Mouse (Mus musculus): ENCODE measurements around the gene Med21.

- TF ChIP-seq EP300 (IDR thresholded peaks at IDR 0.05) (no peak), CTCF (IDR thresholded peaks at IDR 0.05) (no peak)
Measured at GRCm38 (mm10) chr6:146636482-146636881, 5.9 kb upstream of the Med21 start.

All from lung, postnatal 0 days (tissue).